Comparison of ENCODE assay signal across 7 mouse cellular contexts in genomic region chr5:140703480-140704377, GRCm38 (mm10). TPM values are rescaled to one million over a fixed set of nuclear protein-coding genes. Genes with fewer than 3 reads are reported as not detected.
DNase-seq lines count a peak whose midpoint lies in the region; ATAC-seq lines count a peak whose summit lies in the region.

No protein-coding gene starts in this region.

- DNase-seq in right cerebral cortex, postnatal 25 days: peak; percentile 28
- DNase-seq in right cerebral cortex, adult 18-20 months: no peak
- peak; percentile 26 for DNase-seq in cerebellum, adult 8-10 months
- DNase-seq in hindbrain, embryonic 11.5 days (ENCODE audit: low spot score): peak; percentile 19
- no peak for DNase-seq in adrenal gland, postnatal 4 days (ENCODE audit: low spot score in 2 of 2)
- DNase-seq in T-cell, adult 2 months (ENCODE audit: low spot score): no peak

- H3K27ac ChIP-seq in hindbrain, embryonic 11.5 days (ENCODE audit: low read depth, low read length): peak overlapping the region; percentile 82; the same call in 1 of the 2 replicates
- H3K27ac ChIP-seq in macrophage: peak overlapping the region; percentile 89

- WGBS in hindbrain, embryonic 11.5 days: 42% methylated on average over 17 of the region's 17 CpGs
- 28% methylated on average over 13 of the region's 17 CpGs for WGBS in macrophage (ENCODE audit: missing documents)

- H3K4me1 ChIP-seq in hindbrain, embryonic 11.5 days (replicated peaks; ENCODE audit: control insufficient read depth, insufficient read depth, low read length): peaks cover 6% of the 10 kb centered on the region; the same call in 1 of the 2 replicates

- no peaks in the 10 kb centered on the region for H3K27me3 ChIP-seq in hindbrain, embryonic 11.5 days (ENCODE audit: control insufficient read depth, insufficient read depth, low read length)

- no peaks in the 10 kb centered on the region for H3K36me3 ChIP-seq in hindbrain, embryonic 11.5 days (ENCODE audit: control insufficient read depth, insufficient read depth, low read length)
- no peaks in the 10 kb centered on the region for H3K36me3 ChIP-seq in macrophage (ENCODE audit: inconsistent target)

- H3K9ac ChIP-seq in hindbrain, embryonic 11.5 days (ENCODE audit: low read depth, low read length): no peak overlapping the region

- peak overlapping the region; percentile 36 for H3K4me2 ChIP-seq in hindbrain, embryonic 11.5 days (replicated peaks; ENCODE audit: low read depth, low read length)

- no peaks in the 10 kb centered on the region for H3K9me3 ChIP-seq in hindbrain, embryonic 11.5 days (ENCODE audit: control insufficient read depth, low read length)

- ATAC-seq in hindbrain, embryonic 11.5 days (ENCODE audit: low FRiP score): no peak

- peaks cover 14% of the 10 kb centered on the region; the same call in 1 of the 2 replicates for H3K79me2 ChIP-seq in macrophage (ENCODE audit: inconsistent target)

- H3K4me3 ChIP-seq in hindbrain, embryonic 11.5 days (ENCODE audit: low read depth, low read length): peak overlapping the region; percentile 61; the same call in 1 of the 2 replicates
- peak overlapping the region; percentile 29; the same call in 1 of the 2 replicates for H3K4me3 ChIP-seq in macrophage (ENCODE audit: inconsistent target)

RNA-seq across cellular contexts. Expression of gene Brat1, which starts 1.1 kb away (rescaled TPM):
- 8.8 and 9.6 TPM in 2 replicates for polyA plus RNA-seq in hindbrain, embryonic 11.5 days (2014; fragmentation: Nextera tagmentation; extraction: Ambion mirVana)
- 10 to 100 TPM in 17 of 26 experiments, 1 to 10 TPM in 9; 3.5 to 33.9 (median 16.1) TPM for total RNA-seq in macrophage (2018; cell fraction: chromatin; rRNA removed)
- 10 to 100 TPM in 15 of 26 experiments, 1 to 10 TPM in 11; 3.5 to 13.9 (median 10.4) TPM for total RNA-seq in macrophage (2018; cell fraction: cytosol; rRNA removed)
- 10 to 100 TPM in 15 of 26 experiments, 1 to 10 TPM in 11; 5.1 to 27.5 (median 13.2) TPM for total RNA-seq in macrophage (2018; cell fraction: nucleus; rRNA removed)
- polyA plus RNA-seq in macrophage (2018): 5.1 to 13.0 TPM (median 10.3 TPM) in 3 replicates
- total RNA-seq in adrenal gland, postnatal 4 days (2021): 10 to 100 TPM; 23.9 to 24.2 TPM

RNA-seq across cellular contexts. Expression of gene Iqce, which starts 1.6 kb away (rescaled TPM):
- 15.1 and 16.8 TPM in 2 replicates for polyA plus RNA-seq in hindbrain, embryonic 11.5 days (2014; fragmentation: Nextera tagmentation; extraction: Ambion mirVana)
- 100 to 1,000 TPM in 9 of 26 experiments, 10 to 100 TPM in 16, 1 to 10 TPM in 1; 9.7 to 159 (median 85.7) TPM for total RNA-seq in macrophage (2018; cell fraction: chromatin; rRNA removed)
- total RNA-seq in macrophage (2018; cell fraction: cytosol; rRNA removed): 10 to 100 TPM in 23 of 26 experiments, 1 to 10 TPM in 3; 9.0 to 19.4 (median 14.4) TPM
- total RNA-seq in macrophage (2018; cell fraction: nucleus; rRNA removed): 10 to 100 TPM in 22 of 26 experiments, 1 to 10 TPM in 4; 6.2 to 80.3 (median 37.4) TPM
- 11.4 to 17.2 TPM (median 12.2 TPM) in 3 replicates for polyA plus RNA-seq in macrophage (2018)
- total RNA-seq in adrenal gland, postnatal 4 days (2021): 10 to 100 TPM; 40.3 to 41.3 TPM

RNA-seq across cellular contexts. Expression of gene Amz1, which starts 20.2 kb away (rescaled TPM):
- 0.32 and 1.5 TPM in 2 replicates for polyA plus RNA-seq in hindbrain, embryonic 11.5 days (2014; fragmentation: Nextera tagmentation; extraction: Ambion mirVana)
- total RNA-seq in macrophage (2018; cell fraction: chromatin; rRNA removed): 100 to 1,000 TPM in 3 of 26 experiments, 10 to 100 TPM in 18, 1 to 10 TPM in 5; 7.1 to 116 (median 24.0) TPM
- 10 to 100 TPM in 13 of 26 experiments, 1 to 10 TPM in 13; 2.6 to 36.5 (median 11.7) TPM for total RNA-seq in macrophage (2018; cell fraction: cytosol; rRNA removed)
- 100 to 1,000 TPM in 2 of 26 experiments, 10 to 100 TPM in 18, 1 to 10 TPM in 6; 5.8 to 126 (median 25.2) TPM for total RNA-seq in macrophage (2018; cell fraction: nucleus; rRNA removed)
- 10.9 to 24.7 TPM (median 13.4 TPM) in 3 replicates for polyA plus RNA-seq in macrophage (2018)
- 1 to 10 TPM; 1.2 to 1.5 TPM for total RNA-seq in adrenal gland, postnatal 4 days (2021)

RNA-seq across cellular contexts. Expression of gene Ttyh3, which starts 54.9 kb away (rescaled TPM):
- 52.9 and 53.1 TPM in 2 replicates for polyA plus RNA-seq in hindbrain, embryonic 11.5 days (2014; fragmentation: Nextera tagmentation; extraction: Ambion mirVana)
- 100 to 1,000 TPM in 5 of 26 experiments, 10 to 100 TPM in 21; 14.6 to 140 (median 53.0) TPM for total RNA-seq in macrophage (2018; cell fraction: chromatin; rRNA removed)
- 100 to 1,000 TPM in 7 of 26 experiments, 10 to 100 TPM in 19; 44.2 to 125 (median 76.8) TPM for total RNA-seq in macrophage (2018; cell fraction: cytosol; rRNA removed)
- 100 to 1,000 TPM in 8 of 26 experiments, 10 to 100 TPM in 18; 43.1 to 131 (median 86.6) TPM for total RNA-seq in macrophage (2018; cell fraction: nucleus; rRNA removed)
- 40.4 to 80.7 TPM (median 48.0 TPM) in 3 replicates for polyA plus RNA-seq in macrophage (2018)
- total RNA-seq in adrenal gland, postnatal 4 days (2021): 100 to 1,000 TPM; 199 to 212 TPM

Comparison
In these comparisons a context has a peak if more than half of its experiments do, and no peak if none do; other contexts are left out.
1. DNase-seq: peak in right cerebral cortex, postnatal 25 days (single experiment), cerebellum, adult 8-10 months (single experiment) and hindbrain, embryonic 11.5 days (single experiment); none in right cerebral cortex, adult 18-20 months (single experiment), adrenal gland, postnatal 4 days (0 of 2) and T-cell, adult 2 months (single experiment).